Mouse (Mus musculus): ENCODE measurements around the gene H2-T22.

The H2-T22 gene

GRCm38 (mm10) chr17:35998545-35999305 is 43.8 kb downstream of the H2-T22 start:
- DNase-seq (ENCODE audit: low spot score), result no peak

DNA sequence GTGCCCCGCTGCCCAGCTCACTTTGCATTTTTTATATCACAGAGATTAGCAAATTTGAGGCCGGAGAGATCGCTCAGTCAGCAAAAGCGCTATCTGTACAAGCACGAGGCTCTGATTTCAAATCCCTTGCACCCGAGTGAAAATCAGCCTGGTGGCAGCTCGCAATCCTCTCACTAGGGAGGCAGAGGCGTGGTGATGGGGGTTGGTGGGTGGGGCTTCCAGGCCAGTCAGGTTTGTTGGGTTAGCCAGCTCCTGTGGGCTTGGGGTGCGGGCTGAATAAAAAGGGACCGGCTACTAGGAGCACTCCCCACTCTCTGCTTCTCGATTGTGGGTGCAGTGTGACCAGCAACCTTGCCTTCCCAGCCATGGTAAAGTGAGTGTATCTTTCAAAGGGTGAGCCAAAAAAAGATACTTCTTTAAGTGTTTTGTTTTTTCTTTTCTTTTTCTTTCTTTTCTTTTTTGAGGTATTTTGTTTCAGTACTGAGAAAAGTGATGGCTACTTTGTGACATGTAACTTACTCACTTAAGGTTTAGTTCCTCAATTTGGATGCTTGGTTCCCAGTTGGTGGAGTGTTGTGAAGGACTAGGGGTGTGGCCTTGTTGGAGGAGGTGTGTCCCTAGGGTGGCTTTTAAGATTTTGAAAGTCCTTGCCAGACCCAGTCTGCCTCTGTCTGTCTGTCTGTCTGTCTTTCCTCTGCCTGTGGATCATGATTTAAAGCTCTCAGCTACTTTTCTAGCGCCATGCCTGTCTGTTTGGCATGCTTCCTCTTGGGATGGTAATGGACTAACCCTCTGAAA is 44.6 kb downstream of the H2-T22 start:
- no peak for DNase-seq (ENCODE audit: low spot score)

GRCm38 (mm10) chr17:35996949-35997348 is 45.6 kb downstream of the H2-T22 start:
- DNase-seq (ENCODE audit: low spot score), result peak; percentile 97

GRCm38 (mm10) chr17:35994879-35995240 is 47.7 kb downstream of the H2-T22 start:
- peak; percentile 47 for DNase-seq (ENCODE audit: low spot score)

DNA sequence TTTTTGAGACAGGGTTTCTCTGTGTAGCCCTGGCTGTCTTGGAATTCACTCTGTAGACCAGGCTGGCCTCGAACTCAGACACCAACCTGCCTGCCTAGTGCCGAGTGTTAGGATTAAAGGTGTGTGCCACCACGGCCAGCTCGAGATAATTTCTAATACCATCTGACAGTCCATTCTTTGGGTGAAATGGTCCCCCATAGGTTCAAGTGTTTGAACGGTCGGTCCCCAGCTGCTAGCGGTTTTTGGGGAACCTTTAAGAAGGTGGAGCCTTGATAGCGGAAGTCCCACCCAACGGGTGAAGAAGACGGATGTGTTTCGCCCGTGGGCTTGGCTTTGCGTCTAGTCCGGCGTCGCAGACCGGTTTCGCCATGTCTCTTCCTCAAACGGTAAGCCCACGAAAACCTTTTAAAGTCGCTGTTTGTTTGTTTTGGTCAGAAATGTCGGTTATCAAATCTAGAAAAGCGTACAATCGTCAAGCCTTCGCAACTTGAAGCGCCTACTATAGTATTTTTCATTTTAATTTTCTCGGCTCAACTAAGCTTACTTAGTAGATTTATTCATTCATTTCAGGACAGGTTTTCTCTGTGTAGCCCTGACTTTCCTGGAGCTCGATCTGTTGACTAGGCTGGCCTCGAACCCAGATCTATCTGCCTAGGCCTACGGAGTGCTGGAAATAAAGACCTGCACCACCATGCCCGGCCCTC is 48.2 kb downstream of the H2-T22 start:
- DNase-seq (ENCODE audit: low spot score), result peak; percentile 89

- DNase-seq (ENCODE audit: low spot score), result peak; percentile 90
Observed at GRCm38 (mm10) chr17:35993675-35994074, 48.9 kb downstream of the H2-T22 start.

- no peak for DNase-seq (ENCODE audit: low spot score)
Observed at GRCm38 (mm10) chr17:35991781-35992180, 50.8 kb downstream of the H2-T22 start.
